ENCODE assay signal across 27 mouse cellular contexts in the genomic region with DNA sequence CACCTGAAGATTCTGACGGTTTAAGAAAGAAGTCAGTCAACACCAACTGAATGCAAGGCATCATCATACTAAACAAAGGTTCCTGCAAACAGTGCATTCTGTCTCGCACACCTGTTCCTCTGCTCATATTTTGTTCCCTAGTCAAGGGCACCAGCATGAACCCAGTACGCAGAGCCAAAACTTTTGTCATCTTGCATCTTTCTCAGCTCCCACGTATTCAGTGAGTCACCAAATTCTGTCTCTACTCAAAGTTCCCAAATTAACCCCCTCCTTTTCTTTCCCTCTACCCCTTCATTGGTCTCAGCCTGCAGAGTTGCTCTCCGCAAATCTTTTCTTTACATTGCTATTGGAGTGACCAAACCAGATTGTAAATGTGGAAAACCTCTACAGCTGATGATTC. TPM values are rescaled to one million over a fixed set of nuclear protein-coding genes. Genes with fewer than 3 reads are reported as not detected.
DNase-seq lines count a peak whose midpoint lies in the region; ATAC-seq lines count a peak whose summit lies in the region.
"Had no signal": no experiment of that assay in that cellular context is flagged by ENCODE, and none has a peak within 500 bp of the region (broad histone marks: within the 10 kb centered on the region; RNA-seq: fewer than 3 reads in every experiment).

No protein-coding gene starts in this region.

- no peak for DNase-seq in frontal cortex, postnatal 10 days (ENCODE audit: low spot score in 2 of 2)
- DNase-seq in layer of hippocampus, adult 9-11 months: peak; percentile 5
- no peak for DNase-seq in layer of hippocampus, postnatal 25 days (ENCODE audit: extremely low spot score in 1 of 2, low spot score in 1 of 2)
- peak; percentile 39 for DNase-seq in right cerebral cortex, adult 18-20 months
- no peak for DNase-seq in right cerebral cortex, postnatal 14 days
- peak; percentile 28 for DNase-seq in telencephalon, adult 2 months (ENCODE audit: low read depth, low spot score)
- DNase-seq in adrenal gland, adult 2 months: no peak
- DNase-seq: adrenal gland, postnatal 10 days; adrenal gland, postnatal 36 days; cerebellum, adult 11 months; cerebellum, adult 2 months; cerebellum, adult 9-11 months; cerebellum, postnatal 25 days; forebrain, postnatal 0 days; gastrocnemius, postnatal 25 days; heart, adult 18-20 months; heart, postnatal 10 days; heart, postnatal 36 days had no signal

- peak; percentile 64 for ATAC-seq in frontal cortex, adult (ENCODE audit: low TSS enrichment)
- ATAC-seq: activated CD4-positive, CD25-positive, alpha-beta regulatory T cell, adult 4 months; forebrain, embryonic 14.5 days; forebrain, postnatal 0 days; hindbrain, embryonic 16.5 days had no signal

RNA-seq across cellular contexts. Expression of a gene that starts 2.5 kb away (rescaled TPM):
- 1 to 10 TPM in 1 of 2 experiments, under 1 TPM in 1; 0.71 to 2.1 TPM for total RNA-seq in layer of hippocampus, postnatal 25 days (2021)
- under 1 TPM; 0.35 to 0.86 TPM for total RNA-seq in adrenal gland, adult 2 months (2021)
- polyA plus RNA-seq in adrenal gland, adult 2 months (2012; rRNA removed): not detected in 2 replicates
- total RNA-seq: ES-E14; forebrain, postnatal 0 days; gastrocnemius, adult 8-10 months; gastrocnemius, postnatal 25 days; heart, adult 18-20 months had no signal
- polyA plus RNA-seq: activated CD4-positive, CD25-positive, alpha-beta regulatory T cell, adult 4 months; embryonic facial prominence, embryonic 12.5 days; embryonic facial prominence, embryonic 15.5 days; forebrain, postnatal 0 days; heart, embryonic 12.5 days had no signal

RNA-seq across cellular contexts. Expression of a gene that starts 59.8 kb away (rescaled TPM):
- total RNA-seq in layer of hippocampus, postnatal 25 days (2021): 10 to 100 TPM; 29.4 to 32.0 TPM
- total RNA-seq in adrenal gland, adult 2 months (2021): 10 to 100 TPM; 26.9 to 36.3 TPM
- 0.33 and 0.36 TPM in 2 replicates for polyA plus RNA-seq in adrenal gland, adult 2 months (2012; rRNA removed)

Comparison
In these comparisons a context has a peak if more than half of its experiments do, and no peak if none do; other contexts are left out.
1. DNase-seq: peak in layer of hippocampus, adult 9-11 months (single experiment), right cerebral cortex, adult 18-20 months (single experiment) and telencephalon, adult 2 months (single experiment); none in frontal cortex, postnatal 10 days (0 of 2), layer of hippocampus, postnatal 25 days (0 of 2), right cerebral cortex, postnatal 14 days (single experiment) and adrenal gland, adult 2 months (single experiment).